Mouse (Mus musculus): ENCODE measurements around the gene Ccm2l. TPM values are rescaled to one million over a fixed set of nuclear protein-coding genes. Genes with fewer than 3 reads are reported as not detected.

Ccm2l gene
- polyA plus RNA-seq (2015; fragmentation: Nextera tagmentation; extraction: Ambion mirVana) = 0.85 and 0.94 TPM in 2 replicates

GRCm38 (mm10) chr2:153065747-153066508, at the start of gene Ccm2l:
Ccm2l (plus strand) TSS chr2:153065955.
- Histone ChIP-seq H3K4me3 (replicated peaks; ENCODE audit: low read length) (no peak within 1 kb of the TSS), H3K27ac (ENCODE audit: low read length) (no peak within 1 kb of the TSS), H3K4me2 (ENCODE audit: low read length) (no peak within 1 kb of the TSS), H3K9ac (replicated peaks; ENCODE audit: low read depth, low read length) (no peak within 1 kb of the TSS), H3K9me3 (ENCODE audit: control insufficient read depth, low read length) (no peaks in the 10 kb centered on the region), H3K4me1 (replicated peaks; ENCODE audit: control insufficient read depth, insufficient read depth, low read length) (peaks cover 12% of the 10 kb centered on the region; the same call in 1 of the 2 replicates), H3K36me3 (ENCODE audit: control insufficient read depth, insufficient read depth) (no peaks in the 10 kb centered on the region), H3K27me3 (replicated peaks; ENCODE audit: control insufficient read depth, insufficient read depth, low read length) (peaks cover 19% of the 10 kb centered on the region)
- WGBS = 53% methylated on average over 12 of the region's 12 CpGs
- no peak for ATAC-seq

- Histone ChIP-seq H3K4me3 (replicated peaks; ENCODE audit: low read length) (no peak overlapping the region), H3K27ac (ENCODE audit: low read length) (no peak overlapping the region), H3K36me3 (ENCODE audit: control insufficient read depth, insufficient read depth) (no peaks in the 10 kb centered on the region), H3K4me2 (ENCODE audit: low read length) (no peak overlapping the region), H3K27me3 (replicated peaks; ENCODE audit: control insufficient read depth, insufficient read depth, low read length) (no peaks in the 10 kb centered on the region), H3K9me3 (ENCODE audit: control insufficient read depth, low read length) (no peaks in the 10 kb centered on the region), H3K9ac (replicated peaks; ENCODE audit: low read depth, low read length) (no peak overlapping the region), H3K4me1 (replicated peaks; ENCODE audit: control insufficient read depth, insufficient read depth, low read length) (peaks cover 22% of the 10 kb centered on the region)
- WGBS = 28% methylated on average over 5 of the region's 5 CpGs
- no peak for ATAC-seq
Measured at GRCm38 (mm10) chr2:153016786-153017185, 49.0 kb upstream of the Ccm2l start.

GRCm38 (mm10) chr2:153019355-153019754, 46.4 kb upstream of the Ccm2l start:
- WGBS = 71% methylated on average over 3 of the region's 3 CpGs
- Histone ChIP-seq H3K27ac (ENCODE audit: low read length) (no peak overlapping the region), H3K4me1 (replicated peaks; ENCODE audit: control insufficient read depth, insufficient read depth, low read length) (peaks cover 15% of the 10 kb centered on the region), H3K36me3 (ENCODE audit: control insufficient read depth, insufficient read depth) (no peaks in the 10 kb centered on the region), H3K9me3 (ENCODE audit: control insufficient read depth, low read length) (no peaks in the 10 kb centered on the region), H3K4me2 (ENCODE audit: low read length) (no peak overlapping the region), H3K27me3 (replicated peaks; ENCODE audit: control insufficient read depth, insufficient read depth, low read length) (no peaks in the 10 kb centered on the region), H3K9ac (replicated peaks; ENCODE audit: low read depth, low read length) (no peak overlapping the region), H3K4me3 (replicated peaks; ENCODE audit: low read length) (no peak overlapping the region)
- ATAC-seq = no peak

- Histone ChIP-seq H3K27ac (ENCODE audit: low read length) (no peak overlapping the region), H3K9me3 (ENCODE audit: control insufficient read depth, low read length) (no peaks in the 10 kb centered on the region), H3K9ac (replicated peaks; ENCODE audit: low read depth, low read length) (no peak overlapping the region), H3K36me3 (ENCODE audit: control insufficient read depth, insufficient read depth) (no peaks in the 10 kb centered on the region), H3K4me3 (replicated peaks; ENCODE audit: low read length) (no peak overlapping the region), H3K4me2 (ENCODE audit: low read length) (no peak overlapping the region), H3K4me1 (replicated peaks; ENCODE audit: control insufficient read depth, insufficient read depth, low read length) (peaks cover 6% of the 10 kb centered on the region), H3K27me3 (replicated peaks; ENCODE audit: control insufficient read depth, insufficient read depth, low read length) (no peaks in the 10 kb centered on the region)
- WGBS = 58% methylated on average over 3 of the region's 3 CpGs
- ATAC-seq = no peak
Measured at GRCm38 (mm10) chr2:153021163-153021562, 44.6 kb upstream of the Ccm2l start.

GRCm38 (mm10) chr2:153022855-153023254, 42.9 kb upstream of the Ccm2l start:
- Histone ChIP-seq H3K4me3 (replicated peaks; ENCODE audit: low read length) (no peak overlapping the region), H3K27me3 (replicated peaks; ENCODE audit: control insufficient read depth, insufficient read depth, low read length) (0 out of 2 replicates have a peak, but pooled peaks cover 3% of the 10 kb centered on the region), H3K4me2 (ENCODE audit: low read length) (no peak overlapping the region), H3K4me1 (replicated peaks; ENCODE audit: control insufficient read depth, insufficient read depth, low read length) (no peaks in the 10 kb centered on the region), H3K9ac (replicated peaks; ENCODE audit: low read depth, low read length) (no peak overlapping the region), H3K36me3 (ENCODE audit: control insufficient read depth, insufficient read depth) (no peaks in the 10 kb centered on the region), H3K27ac (ENCODE audit: low read length) (no peak overlapping the region), H3K9me3 (ENCODE audit: control insufficient read depth, low read length) (no peaks in the 10 kb centered on the region)
- ATAC-seq = no peak
- 57% methylated on average over 4 of the region's 4 CpGs for WGBS

- 86% methylated on average over 7 of the region's 7 CpGs for WGBS
- peaks cover 4% of the 10 kb centered on the region for H3K4me1 ChIP-seq (replicated peaks; ENCODE audit: control insufficient read depth, insufficient read depth, low read length)
- ATAC-seq = no peak
Measured at GRCm38 (mm10) chr2:153026052-153026451, 39.7 kb upstream of the Ccm2l start.

GRCm38 (mm10) chr2:153027501-153027900, 38.3 kb upstream of the Ccm2l start:
- H3K27ac ChIP-seq (ENCODE audit: low read length) = no peak overlapping the region
- H3K4me2 ChIP-seq (ENCODE audit: low read length) = no peak overlapping the region
- no peak for ATAC-seq
- H3K36me3 ChIP-seq (ENCODE audit: control insufficient read depth, insufficient read depth) = no peaks in the 10 kb centered on the region
- H3K9me3 ChIP-seq (ENCODE audit: control insufficient read depth, low read length) = no peaks in the 10 kb centered on the region
- no peak overlapping the region for H3K4me3 ChIP-seq (replicated peaks; ENCODE audit: low read length)
- H3K27me3 ChIP-seq (replicated peaks; ENCODE audit: control insufficient read depth, insufficient read depth, low read length) = 0 out of 2 replicates have a peak, but pooled peaks cover 3% of the 10 kb centered on the region
- H3K9ac ChIP-seq (replicated peaks; ENCODE audit: low read depth, low read length) = no peak overlapping the region
- WGBS = 66% methylated on average over 4 of the region's 4 CpGs
- peaks cover 7% of the 10 kb centered on the region for H3K4me1 ChIP-seq (replicated peaks; ENCODE audit: control insufficient read depth, insufficient read depth, low read length)

More at GRCm38 (mm10) chr2:153026052-153026451, 39.7 kb upstream of the Ccm2l start:
- H3K4me3 ChIP-seq (replicated peaks; ENCODE audit: low read length) = no peak overlapping the region
- no peak overlapping the region for H3K27ac ChIP-seq (ENCODE audit: low read length)
- H3K9me3 ChIP-seq (ENCODE audit: control insufficient read depth, low read length) = no peaks in the 10 kb centered on the region
- H3K4me2 ChIP-seq (ENCODE audit: low read length) = no peak overlapping the region
- 0 out of 2 replicates have a peak, but pooled peaks cover 3% of the 10 kb centered on the region for H3K27me3 ChIP-seq (replicated peaks; ENCODE audit: control insufficient read depth, insufficient read depth, low read length)
- H3K9ac ChIP-seq (replicated peaks; ENCODE audit: low read depth, low read length) = no peak overlapping the region
- H3K36me3 ChIP-seq (ENCODE audit: control insufficient read depth, insufficient read depth) = no peaks in the 10 kb centered on the region

- no peaks in the 10 kb centered on the region for H3K9me3 ChIP-seq (ENCODE audit: control insufficient read depth, low read length)
- no peaks in the 10 kb centered on the region for H3K36me3 ChIP-seq (ENCODE audit: control insufficient read depth, insufficient read depth)
- no peak for ATAC-seq
- no peak overlapping the region for H3K9ac ChIP-seq (replicated peaks; ENCODE audit: low read depth, low read length)
- WGBS = 33% methylated on average over 4 of the region's 4 CpGs
- H3K27ac ChIP-seq (ENCODE audit: low read length) = no peak overlapping the region
- no peak overlapping the region for H3K4me3 ChIP-seq (replicated peaks; ENCODE audit: low read length)
- peaks cover 33% of the 10 kb centered on the region for H3K4me1 ChIP-seq (replicated peaks; ENCODE audit: control insufficient read depth, insufficient read depth, low read length)
- no peak overlapping the region for H3K4me2 ChIP-seq (ENCODE audit: low read length)
- 0 out of 2 replicates have a peak, but pooled peaks cover 3% of the 10 kb centered on the region for H3K27me3 ChIP-seq (replicated peaks; ENCODE audit: control insufficient read depth, insufficient read depth, low read length)
Measured at GRCm38 (mm10) chr2:153030422-153030821, 35.3 kb upstream of the Ccm2l start.

- peak within 1 kb of the TSS; percentile 43 for H3K27ac ChIP-seq (ENCODE audit: low read length)
- 0 out of 2 replicates have a peak, but pooled peaks cover 3% of the 10 kb centered on the region for H3K27me3 ChIP-seq (replicated peaks; ENCODE audit: control insufficient read depth, insufficient read depth, low read length)
- H3K9me3 ChIP-seq (ENCODE audit: control insufficient read depth, low read length) = no peaks in the 10 kb centered on the region
- peak within 1 kb of the TSS; percentile 71 for H3K9ac ChIP-seq (replicated peaks; ENCODE audit: low read depth, low read length)
- no peaks in the 10 kb centered on the region for H3K36me3 ChIP-seq (ENCODE audit: control insufficient read depth, insufficient read depth)
- peaks cover 37% of the 10 kb centered on the region for H3K4me1 ChIP-seq (replicated peaks; ENCODE audit: control insufficient read depth, insufficient read depth, low read length)
- WGBS = under 1% methylated on average over 29 of the region's 54 CpGs
- H3K4me3 ChIP-seq (replicated peaks; ENCODE audit: low read length) = peak within 1 kb of the TSS; percentile 71
- H3K4me2 ChIP-seq (ENCODE audit: low read length) = peak within 1 kb of the TSS; percentile 66
- peak; percentile 85 for ATAC-seq
Measured at GRCm38 (mm10) chr2:153031126-153032082, 34.4 kb upstream of the Ccm2l start, which contains the start of gene Xkr7. Xkr7 (plus strand) TSS chr2:153031852.
